Mouse (Mus musculus) embryonic fibroblast, embryonic 13.5 days (primary cell): ENCODE data around the gene Ccdc85c.

Experiments
- CTCF ChIP-seq: IDR thresholded peaks from 2 replicates; pipeline ENCODE4 v1.5.1; 2011; ENCODE audit warnings: mild to moderate bottlenecking, control low read depth, low read length, moderate library complexity, borderline replicate concordance; ENCODE audit not compliant: insufficient read depth
- POLR2A ChIP-seq: IDR thresholded peaks from 2 replicates; pipeline ENCODE4 v1.6.1; 2011; ENCODE audit warnings: low read depth, mild to moderate bottlenecking, control low read depth, low read length, moderate library complexity

DNA sequence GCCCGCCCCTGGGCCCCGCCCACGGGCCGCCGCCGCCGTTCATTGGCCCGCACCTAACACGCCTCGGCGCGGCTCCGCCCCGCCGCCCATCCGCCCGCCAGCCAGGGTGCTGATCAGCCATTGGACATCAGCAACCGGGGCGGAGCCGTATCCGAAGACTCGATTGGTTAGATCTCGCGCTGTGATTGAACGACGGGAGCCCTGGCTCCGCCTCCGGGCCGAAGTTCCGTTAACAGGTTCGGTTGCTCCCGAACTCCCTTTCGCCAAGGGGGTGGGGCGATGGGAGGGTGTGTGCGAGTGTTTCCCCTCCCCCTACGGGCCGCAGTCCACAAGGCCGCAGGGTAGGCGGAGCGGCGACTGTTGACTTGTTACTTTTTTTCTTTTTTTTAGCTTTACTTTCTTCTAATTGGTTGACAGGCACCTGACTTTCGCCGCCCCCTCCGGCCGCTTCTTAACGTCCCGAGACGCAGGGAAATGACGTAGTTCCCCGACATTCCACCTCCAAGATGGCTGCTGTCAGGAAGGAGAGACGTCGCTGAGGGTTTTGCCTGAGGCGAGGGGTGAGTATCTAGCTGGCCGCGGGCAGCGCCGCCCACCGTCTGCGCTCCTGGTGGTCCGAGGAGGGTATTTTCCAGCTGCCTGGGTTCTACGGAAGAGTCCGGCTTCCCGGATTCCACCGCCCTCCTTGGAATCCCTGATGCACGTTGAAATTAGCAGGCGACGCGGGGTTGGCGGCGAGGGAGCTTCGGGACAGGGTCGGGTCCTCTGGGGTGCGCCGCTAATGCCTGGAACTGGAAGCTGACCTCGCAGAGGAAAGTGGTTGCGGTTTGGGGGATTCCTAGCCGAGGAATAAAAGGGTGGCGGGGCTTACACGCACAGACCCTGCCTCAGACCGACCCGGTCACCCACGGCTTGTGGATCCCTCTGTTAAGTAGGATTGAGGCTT lies 95.6 kb downstream of the Ccdc85c start, which contains the start of gene Ccnk:
- TF ChIP-seq CTCF (no peak), POLR2A (peak; percentile 94)
